Mouse (Mus musculus) stomach, postnatal 0 days (tissue): ENCODE data around the gene Tnip2. TPM values are rescaled to one million over a fixed set of nuclear protein-coding genes. Genes with fewer than 3 reads are reported as not detected.

Source experiments
- ATAC-seq: fragments of 200-750 bp; cut with Nextera tagmentation; 2 replicates; pipeline ENCODE4 v1.8.0; 2017; ENCODE audit not compliant: low FRiP score, low TSS enrichment
- DNase-seq: peaks from one replicate; pipeline ENCODE4 v3.0.0-alpha.2; 2016; ENCODE audit warnings: low spot score
- H3K27ac ChIP-seq: fragments of 300-500 bp; sonication (generic); replicated peaks from 2 replicates; pipeline ENCODE4 v1.5.1; 2014; ENCODE audit warnings: mild to moderate bottlenecking, control low read depth
- H3K27me3 ChIP-seq: fragments of 300-500 bp; sonication (generic); 2 replicates; pipeline ENCODE4 v1.6.1; 2014; ENCODE audit warnings: low read length; ENCODE audit not compliant: control insufficient read depth, insufficient read depth
- H3K36me3 ChIP-seq: fragments of 300-500 bp; sonication (generic); 2 replicates; pipeline ENCODE4 v1.6.1; 2014; ENCODE audit warnings: low read length, mixed read lengths; ENCODE audit not compliant: control insufficient read depth, insufficient read depth
- H3K4me1 ChIP-seq: fragments of 300-500 bp; sonication (generic); replicated peaks from 2 replicates; pipeline ENCODE4 v1.6.1; 2014; ENCODE audit warnings: antibody characterized with exemption; ENCODE audit not compliant: control insufficient read depth, insufficient read depth
- H3K4me2 ChIP-seq: fragments of 300-500 bp; sonication (generic); replicated peaks from 2 replicates; pipeline ENCODE4 v1.6.1; 2014; ENCODE audit warnings: low read depth, mild to moderate bottlenecking, control low read depth, moderate library complexity
- H3K4me3 ChIP-seq: fragments of 300-500 bp; sonication (generic); 2 replicates; pipeline ENCODE4 v1.5.1; 2014; ENCODE audit warnings: low read depth, low read length, control low read depth
- H3K9ac ChIP-seq: fragments of 300-500 bp; sonication (generic); 2 replicates; pipeline ENCODE4 v1.6.1; 2014; ENCODE audit warnings: mild to moderate bottlenecking, low read length, control low read depth, mixed read lengths
- H3K9me3 ChIP-seq: fragments of 300-500 bp; sonication (generic); 2 replicates; pipeline ENCODE4 v1.6.1; 2016; ENCODE audit warnings: low read length; ENCODE audit not compliant: control insufficient read depth
- CTCF ChIP-seq: IDR thresholded peaks from 2 replicates; pipeline ENCODE4 v1.5.1; 2016; ENCODE audit warnings: antibody characterized with exemption, low read depth, mild to moderate bottlenecking, moderate library complexity
- WGBS: fragments of 180-500 bp; shearing (Covaris S2); extraction: QIAGEN DNeasy Blood & Tissue Kit; methylation state at CpG from one replicate; pipeline ENCODE4 v1.1.7; 2014; 5-methylcytosine and 5-hydroxymethylcytosine counted together
- polyA plus RNA-seq: library from polyadenylated mRNA; unstranded; fragments of >200 nt; fragmentation: Nextera tagmentation; extraction: Ambion mirVana; gene quantifications from 2 replicates; pipeline ENCODE4 v1.2.1, GENCODE M21; 2015

The Tnip2 gene
- polyA plus RNA-seq, 1 experiment from 2014 or later: 16.2 TPM

DNA sequence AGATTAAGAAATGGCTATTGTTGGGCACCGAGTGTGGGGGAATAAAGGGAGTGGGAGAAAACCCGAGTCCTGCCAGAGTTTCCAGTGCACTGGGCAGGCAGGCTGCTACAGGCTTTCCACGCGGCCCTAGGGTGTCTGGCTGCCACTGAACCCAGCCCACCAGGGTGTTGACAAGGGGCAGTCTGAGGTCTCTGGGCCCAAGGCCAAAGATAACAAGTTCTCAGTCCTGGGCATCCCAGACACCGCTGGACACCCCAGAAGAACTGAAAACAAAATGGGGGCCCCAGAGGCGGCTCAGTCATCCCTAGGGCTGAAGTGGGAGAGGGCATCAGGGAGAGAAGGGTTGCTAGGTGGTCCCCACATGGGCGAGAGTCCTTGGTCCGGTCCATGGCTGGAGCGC lies 67.6 kb downstream of the Tnip2 start:
- Histone ChIP-seq H3K4me2 (no peak overlapping the region), H3K4me1 (no peaks in the 10 kb centered on the region), H3K4me3 (no peak overlapping the region), H3K9me3 (no peaks in the 10 kb centered on the region), H3K36me3 (peaks cover 14% of the 10 kb centered on the region), H3K27me3 (no peaks in the 10 kb centered on the region), H3K9ac (no peak overlapping the region), H3K27ac (no peak overlapping the region)
- WGBS: 79% methylated on average over 9 of the region's 9 CpGs
- DNase-seq: no peak
- no peak for TF ChIP-seq CTCF
- no peak for ATAC-seq

Other genes starting within 250 kb of the Tnip2 start
- 0.27 and 0.29 TPM in 2 replicates for gene Zfyve28, start 225.5 kb downstream of the Tnip2 start, polyA plus RNA-seq
- 0.04 TPM in 1 of 2 replicates, not detected in the other for gene Cfap99, start 225.4 kb downstream of the Tnip2 start, polyA plus RNA-seq
- gene Rnf4, start 177.7 kb downstream of the Tnip2 start, polyA plus RNA-seq: 85.2 and 85.7 TPM in 2 replicates
- gene Fam193a, start 144.1 kb downstream of the Tnip2 start, polyA plus RNA-seq: 3.2 and 3.5 TPM in 2 replicates
- gene Sh3bp2, start 11.8 kb upstream of the Tnip2 start, polyA plus RNA-seq: 4.2 and 4.9 TPM in 2 replicates
- gene Add1, start 59.7 kb upstream of the Tnip2 start, polyA plus RNA-seq: 68.6 and 69.3 TPM in 2 replicates
- 57.4 and 62.0 TPM in 2 replicates for gene Mfsd10, start 123.2 kb upstream of the Tnip2 start, polyA plus RNA-seq
- gene Nop14, start 146.2 kb upstream of the Tnip2 start, polyA plus RNA-seq: 13.1 and 14.2 TPM in 2 replicates
- 1.2 and 2.0 TPM in 2 replicates for gene Grk4, start 146.4 kb upstream of the Tnip2 start, polyA plus RNA-seq
- gene Htt, start 247.7 kb upstream of the Tnip2 start, polyA plus RNA-seq: 3.0 and 3.5 TPM in 2 replicates